Mouse (Mus musculus) liver, adult 2 months (tissue): ENCODE measurements around the gene Rtkn2.

Source experiments
- CTCF ChIP-seq: fragments of 200-500 bp; IDR thresholded peaks from 2 replicates; pipeline ENCODE4 v1.5.1; 2011; ENCODE audit warnings: low read depth, low read length, control low read depth
- POLR2A ChIP-seq: fragments of 200-500 bp; IDR thresholded peaks from 2 replicates; pipeline ENCODE4 v1.6.1; 2011; ENCODE audit warnings: low read length, control low read depth; ENCODE audit not compliant: insufficient read depth; ENCODE audit errors: extremely low read depth

DNA sequence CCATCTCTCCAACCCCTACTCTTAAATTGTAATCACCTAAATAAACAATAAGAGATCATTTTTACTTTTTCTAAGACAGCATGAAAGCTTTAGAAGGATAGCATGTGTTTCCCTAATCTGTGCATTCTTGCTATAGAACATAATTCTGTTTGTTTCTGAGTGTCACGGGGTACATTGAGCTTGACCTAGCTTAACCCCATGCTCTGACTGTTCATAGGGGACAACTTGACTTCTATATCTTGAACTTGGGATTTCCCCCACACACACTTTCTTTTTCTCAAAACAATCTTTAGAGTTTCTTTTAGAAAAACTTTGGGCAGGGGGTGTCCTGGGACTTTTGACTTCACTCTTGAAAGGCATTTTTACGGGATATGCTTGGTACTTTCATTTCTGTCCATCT lies 41.4 kb downstream of the Rtkn2 start:
- TF ChIP-seq CTCF (no peak), POLR2A (no peak)
